Mouse (Mus musculus): Measurements from ENCODE around the gene Trp53. TPM values are rescaled to one million over a fixed set of nuclear protein-coding genes. Genes with fewer than 3 reads are reported as not detected.

Trp53 gene
- total and polyA plus RNA-seq, 3 experiments: 76.4 to 212 TPM; not detected in 1

DNA sequence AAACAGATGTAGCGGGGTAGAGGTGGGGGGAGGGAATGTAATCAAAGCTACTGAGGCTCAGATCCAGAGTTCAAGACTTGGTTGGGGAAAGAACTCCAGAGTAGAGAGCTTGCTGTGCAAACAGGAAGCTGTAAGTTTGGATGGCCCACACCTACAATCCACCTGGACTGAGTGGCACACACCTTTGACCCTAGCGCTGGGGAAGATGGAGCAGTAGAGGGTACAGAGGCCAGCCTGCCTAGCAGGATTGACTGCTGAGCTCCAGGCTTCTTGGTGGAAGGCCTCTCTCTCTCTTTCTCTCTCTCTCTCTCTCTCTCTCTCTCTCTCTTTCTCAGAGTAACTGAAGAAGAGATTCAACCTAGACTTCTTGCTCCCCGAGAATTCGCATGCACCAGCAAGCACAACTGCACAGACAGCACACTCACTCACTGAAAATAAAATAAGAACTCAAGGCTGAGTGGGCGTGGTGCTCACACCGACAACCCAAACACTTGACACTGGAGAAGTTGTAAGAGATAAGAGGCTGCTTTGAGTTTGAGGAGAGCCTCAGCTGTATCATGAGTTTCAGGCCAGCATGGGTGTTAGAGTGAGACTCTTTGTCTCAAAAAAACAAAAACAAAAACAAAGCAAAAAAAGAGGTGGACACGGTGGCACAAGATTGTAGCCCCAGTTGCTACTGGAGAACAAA lies 40.4 kb downstream of the Trp53 start:
- peaks cover 0 to 10% of the 10 kb centered on the region in 2 experiments; a peak in 2 of 4 replicates for H3K36me3 ChIP-seq (ENCODE audit: control insufficient read depth in 1 of 2, insufficient read depth in 2 of 2, low read length in 2 of 2)
- DNase-seq (ENCODE audit: low read depth, low spot score): peak; percentile 87
- H3K27ac ChIP-seq (ENCODE audit: control insufficient read depth, low read depth, low read length): peak overlapping the region; percentile 26
- H3K9ac ChIP-seq (ENCODE audit: control insufficient read depth, low read depth, low read length, poor library complexity, severe bottlenecking): 0 out of 2 replicates have a peak overlapping the region, but pooled peaks have one; percentile 25
- H3K9me3 ChIP-seq (replicated peaks; ENCODE audit: insufficient read depth, low read length): no peaks in the 10 kb centered on the region
- TF ChIP-seq HCFC1 (IDR thresholded peaks at IDR 0.05; ENCODE audit: low read depth, low read length) (no peak), E2F4 (IDR thresholded peaks at IDR 0.05; ENCODE audit: borderline replicate concordance, low read depth, low read length) (no peak), USF1 (IDR thresholded peaks at IDR 0.05; ENCODE audit: low read depth, low read length) (no peak), MAX (IDR thresholded peaks at IDR 0.05; ENCODE audit: low read length) (0 out of 2 replicates have a peak, but pooled peaks have one; percentile 25), CTCF (IDR thresholded peaks at IDR 0.05 in 2 of 3, conservative IDR thresholded peaks at IDR 0.05 in 1 of 3; ENCODE audit: control insufficient read depth in 1 of 3, insufficient read depth in 1 of 3, low read depth in 2 of 3, low read length in 3 of 3, poor library complexity in 1 of 3, severe bottlenecking in 1 of 3) (no peak), EP300 (IDR thresholded peaks at IDR 0.05; ENCODE audit: low read depth in 1 of 2, low read length in 2 of 2) (peak in 1 of 2 experiments; percentile 43; a peak in 2 of 4 replicates), MXI1 (IDR thresholded peaks at IDR 0.05; ENCODE audit: low read depth, low read length) (peak; percentile 68), SMC3 (IDR thresholded peaks at IDR 0.05; ENCODE audit: low read depth, low read length) (0 out of 2 replicates have a peak, but pooled peaks have one; percentile 17), TBP (IDR thresholded peaks at IDR 0.05; ENCODE audit: low read depth, low read length) (peak; percentile 56; the same call in 1 of the 2 replicates), CHD1 (IDR thresholded peaks at IDR 0.05; ENCODE audit: low read depth, low read length) (no peak), ZNF384 (IDR thresholded peaks at IDR 0.05; ENCODE audit: low read depth, low read length) (no peak; the same call in 1 of the 2 replicates), RAD21 (IDR thresholded peaks at IDR 0.05; ENCODE audit: low read depth, low read length) (no peak), CHD2 (IDR thresholded peaks at IDR 0.05; ENCODE audit: low read length) (no peak), GATA1 (IDR thresholded peaks at IDR 0.05; ENCODE audit: low read depth, low read length) (peak; percentile 83), POLR2AphosphoS5 (IDR thresholded peaks at IDR 0.05; ENCODE audit: borderline replicate concordance, low read depth, low read length) (no peak), TAL1 (IDR thresholded peaks at IDR 0.05; ENCODE audit: low read length) (no peak), ZMIZ1 (IDR thresholded peaks at IDR 0.05; ENCODE audit: low read depth, low read length) (no peak), NELFE (IDR thresholded peaks at IDR 0.05; ENCODE audit: low read depth, low read length) (no peak), UBTF (IDR thresholded peaks at IDR 0.05; ENCODE audit: borderline replicate concordance, insufficient read depth, low read depth, low read length) (no peak), JUND (IDR thresholded peaks at IDR 0.05; ENCODE audit: low read depth, low read length) (no peak), SIN3A (IDR thresholded peaks at IDR 0.05; ENCODE audit: low read length) (peak; percentile 81), TCF12 (IDR thresholded peaks at IDR 0.05; ENCODE audit: low read depth, low read length) (0 out of 2 replicates have a peak, but pooled peaks have one; percentile 19), ETS1 (IDR thresholded peaks at IDR 0.05; ENCODE audit: low read depth, low read length) (peak; percentile 30; the same call in 1 of the 2 replicates)
- H3K79me2 ChIP-seq (ENCODE audit: control insufficient read depth, insufficient read depth, low read length, poor library complexity): no peaks in the 10 kb centered on the region
- 0 out of 4 replicates have a peak, but pooled peaks cover 1 to 3% of the 10 kb centered on the region in 2 experiments for H3K27me3 ChIP-seq (ENCODE audit: control insufficient read depth in 1 of 2, insufficient read depth in 2 of 2, low read length in 2 of 2)
- peak overlapping the region in 1 of 2 experiments; percentile 20; a peak in 1 of 4 replicates for H3K4me3 ChIP-seq (ENCODE audit: control insufficient read depth in 1 of 2, insufficient read depth in 1 of 2, low read depth in 2 of 2, low read length in 2 of 2)
- peaks cover 6 to 12% of the 10 kb centered on the region in 2 experiments for H3K4me1 ChIP-seq (ENCODE audit: control insufficient read depth in 1 of 2, insufficient read depth in 2 of 2, low read length in 2 of 2)

All from MEL (cell line).